Mouse (Mus musculus) kidney, embryonic 16.5 days (tissue): Measurements from ENCODE around the gene Polr2h. TPM values are rescaled to one million over a fixed set of nuclear protein-coding genes. Genes with fewer than 3 reads are reported as not detected.
A peak's percentile ranks its signal among the peaks of the same experiment; 100 is the strongest.

Experiments used
- ATAC-seq: fragments of 200-750 bp; cut with Nextera tagmentation; 2 replicates; pipeline ENCODE4 v1.8.0; 2017; ENCODE audit warnings: moderate TSS enrichment; ENCODE audit not compliant: low FRiP score, low TSS enrichment
- H3K27ac ChIP-seq: fragments of 300-500 bp; sonication (generic); 2 replicates; pipeline ENCODE4 v1.5.1; 2014; ENCODE audit warnings: low read length
- H3K27me3 ChIP-seq: fragments of 300-500 bp; sonication (generic); 2 replicates; pipeline ENCODE4 v1.6.1; 2014; ENCODE audit warnings: low read length, control low read depth, mixed read lengths; ENCODE audit not compliant: insufficient read depth
- H3K36me3 ChIP-seq: fragments of 300-500 bp; sonication (generic); 2 replicates; pipeline ENCODE4 v1.6.1; 2014; ENCODE audit warnings: low read length, control low read depth, mixed read lengths; ENCODE audit not compliant: insufficient read depth
- H3K4me1 ChIP-seq: fragments of 300-500 bp; sonication (generic); 2 replicates; pipeline ENCODE4 v1.6.1; 2014; ENCODE audit warnings: low read length, control low read depth, mixed read lengths; ENCODE audit not compliant: insufficient read depth
- H3K4me2 ChIP-seq: fragments of 300-500 bp; sonication (generic); replicated peaks from 2 replicates; pipeline ENCODE4 v1.6.1; 2014; ENCODE audit warnings: low read depth, low read length
- H3K4me3 ChIP-seq: fragments of 300-500 bp; sonication (generic); 2 replicates; pipeline ENCODE4 v1.5.1; 2014; ENCODE audit warnings: mild to moderate bottlenecking, low read length
- H3K9ac ChIP-seq: fragments of 300-500 bp; sonication (generic); replicated peaks from 2 replicates; pipeline ENCODE4 v1.6.1; 2014; ENCODE audit warnings: low read length
- H3K9me3 ChIP-seq: fragments of 300-500 bp; sonication (generic); 2 replicates; pipeline ENCODE4 v1.6.1; 2016; ENCODE audit warnings: low read length, control low read depth
- WGBS: fragments of 180-500 bp; shearing (Covaris S2); extraction: QIAGEN DNeasy Blood & Tissue Kit; methylation state at CpG from one replicate; pipeline ENCODE4 v1.1.7; 2014; 5-methylcytosine and 5-hydroxymethylcytosine counted together
- polyA plus RNA-seq: library from polyadenylated mRNA; unstranded; fragments of >200 nt; fragmentation: Nextera tagmentation; extraction: Ambion mirVana; gene quantifications from 2 replicates; pipeline ENCODE4 v1.2.1, GENCODE M21; 2015

Gene Polr2h
- polyA plus RNA-seq, 1 experiment from 2014 or later: 119 TPM

DNA sequence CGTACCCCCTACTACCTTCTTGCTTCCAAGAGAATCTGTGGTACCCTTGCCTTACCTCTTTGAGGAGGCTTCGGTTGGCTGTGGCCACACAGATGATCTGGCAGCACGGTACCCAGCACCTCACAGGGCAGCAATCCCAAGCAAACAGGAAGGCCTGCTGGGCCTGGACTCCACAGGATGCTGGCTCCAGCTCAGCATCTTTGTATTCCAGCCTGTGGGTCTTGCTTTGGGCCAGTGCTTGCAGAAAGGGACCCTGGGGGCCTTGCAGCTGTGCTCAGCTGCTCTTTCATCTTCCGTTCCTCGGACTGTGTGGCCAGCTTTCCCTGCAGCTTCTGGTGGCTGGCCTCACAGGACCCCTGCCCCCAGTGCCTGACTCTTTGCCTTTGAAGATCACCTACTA lies 17.4 kb upstream of the Polr2h start:
- ATAC-seq: no peak
- Histone ChIP-seq H3K27me3 (no peaks in the 10 kb centered on the region), H3K36me3 (no peaks in the 10 kb centered on the region), H3K4me2 (no peak overlapping the region), H3K9me3 (no peaks in the 10 kb centered on the region), H3K9ac (no peak overlapping the region), H3K4me3 (no peak overlapping the region), H3K4me1 (peaks cover 30% of the 10 kb centered on the region), H3K27ac (no peak overlapping the region)
- 51% methylated on average over 5 of the region's 5 CpGs for WGBS

DNA sequence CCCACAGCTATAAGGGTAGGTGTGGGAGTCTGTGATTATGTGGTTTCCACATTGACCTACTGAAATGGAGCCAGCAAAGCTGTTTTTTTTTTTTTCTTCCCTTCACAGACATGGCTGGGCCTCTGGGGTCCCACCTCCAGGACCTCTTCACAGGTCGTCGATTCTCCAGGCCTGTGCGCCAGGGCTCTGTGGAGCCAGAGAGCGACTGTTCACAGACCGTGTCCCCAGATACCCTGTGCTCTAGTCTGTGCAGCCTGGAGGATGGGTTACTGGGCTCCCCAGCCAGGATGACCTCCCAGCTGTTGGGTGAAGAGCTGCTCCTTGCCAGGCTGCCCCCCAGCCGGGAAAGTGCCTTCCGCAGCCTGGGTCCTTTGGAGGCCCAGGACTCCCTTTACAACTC lies 16.1 kb upstream of the Polr2h start:
- Histone ChIP-seq H3K36me3 (peaks cover 4% of the 10 kb centered on the region; the same call in 1 of the 2 replicates), H3K4me3 (no peak overlapping the region), H3K9me3 (no peaks in the 10 kb centered on the region), H3K4me2 (no peak overlapping the region), H3K27ac (peak overlapping the region; percentile 84), H3K4me1 (peaks cover 18% of the 10 kb centered on the region), H3K9ac (peak overlapping the region; percentile 64), H3K27me3 (no peaks in the 10 kb centered on the region)
- peak; percentile 72 for ATAC-seq
- WGBS: 30% methylated on average over 7 of the region's 7 CpGs

DNA sequence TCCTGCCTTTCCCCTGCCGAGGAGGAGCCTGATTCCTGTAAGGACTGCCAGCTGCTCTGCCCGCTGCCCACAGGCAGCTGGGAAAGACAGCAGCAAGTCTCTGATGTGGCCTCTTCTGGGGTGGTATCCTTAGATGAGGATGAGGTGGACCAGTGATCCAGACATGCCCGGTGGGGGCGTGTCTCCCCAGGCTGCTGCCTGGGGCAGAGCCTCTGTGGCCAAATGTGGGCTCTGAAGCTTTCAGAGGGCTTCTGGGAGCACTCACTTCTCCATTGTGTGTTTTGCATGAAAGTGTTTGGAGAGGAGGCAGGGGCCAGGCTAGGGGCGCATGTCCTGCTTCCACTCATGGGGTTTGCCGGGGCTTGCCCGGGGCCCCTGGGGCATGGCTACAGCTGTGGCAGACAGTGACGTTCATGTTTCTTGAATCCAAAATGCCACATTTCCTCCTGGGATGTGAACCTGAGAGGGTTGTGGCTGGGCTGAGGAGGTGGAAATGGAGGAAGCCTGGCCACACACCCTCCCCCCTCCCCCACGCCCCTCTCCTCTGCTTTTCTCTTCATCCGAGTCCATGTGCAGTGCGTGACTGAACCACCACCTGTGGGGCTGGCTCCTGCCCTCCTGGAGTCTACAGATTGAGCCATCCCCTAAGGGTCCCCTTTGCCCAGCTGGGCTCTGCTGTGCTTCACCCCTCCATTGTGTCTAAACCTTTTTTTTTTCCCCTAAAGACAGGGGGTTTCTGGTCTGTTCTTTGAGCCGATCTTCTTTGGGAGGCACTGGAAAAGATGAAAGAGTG lies 15.5 kb upstream of the Polr2h start:
- Histone ChIP-seq H3K9ac (peak overlapping the region; percentile 64), H3K36me3 (peaks cover 4% of the 10 kb centered on the region; the same call in 1 of the 2 replicates), H3K27ac (peak overlapping the region; percentile 84), H3K27me3 (no peaks in the 10 kb centered on the region), H3K4me2 (peak overlapping the region; percentile 32), H3K9me3 (no peaks in the 10 kb centered on the region), H3K4me3 (no peak overlapping the region), H3K4me1 (peaks cover 17% of the 10 kb centered on the region)
- peak; percentile 56 for ATAC-seq
- 16% methylated on average over 12 of the region's 12 CpGs for WGBS

DNA sequence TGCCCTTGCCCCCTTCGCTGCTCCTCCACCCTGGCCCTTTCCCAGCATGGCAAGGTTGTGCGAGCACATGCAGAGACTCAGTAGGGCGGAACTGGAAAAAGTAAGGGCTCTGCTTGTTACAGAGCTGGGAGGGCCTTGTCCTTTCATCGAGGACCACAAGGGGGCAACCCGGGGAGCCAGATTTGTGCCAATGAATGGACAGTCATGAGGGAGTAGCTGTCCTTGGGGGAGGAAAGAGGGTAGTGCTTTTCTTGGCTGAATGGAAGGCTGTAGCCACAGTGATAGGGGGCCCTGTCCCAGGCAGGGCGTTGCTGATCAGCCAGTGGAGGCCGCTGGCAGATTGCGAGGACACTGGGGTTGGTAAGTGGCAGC lies 15.0 kb upstream of the Polr2h start:
- Histone ChIP-seq H3K27ac (peak overlapping the region; percentile 84), H3K9ac (peak overlapping the region; percentile 64; the same call in 1 of the 2 replicates), H3K4me2 (peak overlapping the region; percentile 32), H3K36me3 (peaks cover 7% of the 10 kb centered on the region), H3K27me3 (no peaks in the 10 kb centered on the region), H3K4me3 (no peak overlapping the region), H3K9me3 (no peaks in the 10 kb centered on the region), H3K4me1 (peaks cover 17% of the 10 kb centered on the region)
- peak; percentile 73 for ATAC-seq
- WGBS: 5% methylated on average over 8 of the region's 8 CpGs

DNA sequence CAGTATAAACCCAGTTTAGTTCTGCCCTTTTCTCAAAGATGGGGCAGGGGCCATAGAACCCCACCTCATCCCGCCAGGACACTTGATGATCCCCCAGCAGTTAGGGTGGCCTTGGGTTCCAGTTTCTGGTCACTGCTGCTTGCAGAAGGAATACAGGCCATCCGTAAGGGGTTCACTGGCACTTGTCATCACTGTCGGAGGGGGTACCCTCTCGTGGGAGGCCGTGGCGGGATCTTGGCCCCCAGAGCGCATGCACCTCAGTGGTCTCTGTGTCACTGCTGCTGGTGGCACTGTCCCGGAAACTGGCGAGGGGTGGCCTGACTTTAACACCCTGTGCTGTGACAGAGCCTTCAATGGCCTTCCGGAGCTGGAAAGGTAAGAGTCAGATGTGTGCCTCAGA lies 14.4 kb upstream of the Polr2h start:
- no peak for ATAC-seq
- Histone ChIP-seq H3K36me3 (peaks cover 12% of the 10 kb centered on the region), H3K4me3 (no peak overlapping the region), H3K27ac (no peak overlapping the region), H3K27me3 (no peaks in the 10 kb centered on the region), H3K9me3 (no peaks in the 10 kb centered on the region), H3K4me2 (no peak overlapping the region), H3K9ac (no peak overlapping the region), H3K4me1 (peaks cover 17% of the 10 kb centered on the region)
- 88% methylated on average over 10 of the region's 10 CpGs for WGBS

DNA sequence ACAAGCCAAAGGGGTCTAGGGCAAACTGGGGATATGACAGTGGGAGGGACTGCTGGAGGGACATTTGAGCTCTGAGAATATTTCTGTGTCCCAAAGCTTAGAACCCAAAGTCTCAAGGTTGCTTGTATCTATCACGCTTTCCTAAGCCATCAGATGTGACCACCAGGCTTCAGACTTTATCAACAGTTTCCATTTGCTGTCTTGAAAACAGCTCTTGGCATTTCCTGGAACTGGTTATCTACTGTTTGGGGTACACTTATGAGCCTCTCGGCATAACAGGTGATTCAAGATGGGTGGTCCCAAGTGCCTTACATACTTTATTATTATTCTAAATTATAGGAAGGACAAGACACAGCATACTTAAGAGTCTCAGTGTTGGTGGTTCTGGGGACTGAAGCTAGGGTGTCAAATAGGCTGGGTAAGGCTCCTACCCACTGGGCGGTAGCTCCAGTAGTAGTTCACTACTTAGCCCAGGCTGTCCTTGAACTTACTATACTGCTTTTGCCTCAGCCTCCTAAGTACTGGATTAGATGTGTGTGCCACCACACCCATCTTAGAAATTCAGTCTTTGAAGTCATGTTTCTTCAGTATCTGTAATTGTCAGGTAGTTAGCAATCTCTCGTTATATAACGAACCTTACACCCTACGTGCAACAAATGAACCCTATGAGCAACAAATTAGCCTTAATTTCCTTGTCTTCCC lies 13.6 kb upstream of the Polr2h start:
- no peak for ATAC-seq
- H3K4me3 ChIP-seq: no peak overlapping the region
- no peak overlapping the region for H3K9ac ChIP-seq
- no peak overlapping the region for H3K4me2 ChIP-seq
- H3K27me3 ChIP-seq: no peaks in the 10 kb centered on the region
- H3K4me1 ChIP-seq: peaks cover 17% of the 10 kb centered on the region
- no peak overlapping the region for H3K27ac ChIP-seq
- peaks cover 15% of the 10 kb centered on the region for H3K36me3 ChIP-seq
- H3K9me3 ChIP-seq: no peaks in the 10 kb centered on the region
- 89% methylated on average over 6 of the region's 6 CpGs for WGBS

DNA sequence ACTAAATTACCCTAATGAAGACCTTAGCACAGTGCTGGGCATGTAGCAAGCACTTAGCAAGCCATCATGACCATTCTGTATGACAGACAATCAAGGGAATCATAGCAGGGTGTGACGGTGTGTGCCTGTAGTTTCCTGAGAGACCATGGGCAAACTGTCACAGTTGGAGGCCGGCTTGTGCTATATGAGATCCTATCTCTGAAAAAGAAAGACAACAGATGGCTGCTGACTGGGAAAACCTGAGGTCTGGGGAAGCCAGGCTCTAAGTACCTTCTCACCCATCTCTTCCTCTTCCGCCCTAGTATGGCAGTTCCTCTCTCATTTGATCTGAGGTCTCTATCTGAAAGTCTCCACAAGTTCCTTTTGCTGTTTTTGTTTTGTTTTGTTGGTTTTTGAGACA lies 11.7 kb upstream of the Polr2h start:
- no peak overlapping the region for H3K9ac ChIP-seq
- no peak overlapping the region for H3K27ac ChIP-seq
- no peak for ATAC-seq
- 84% methylated on average over 3 of the region's 3 CpGs for WGBS
- no peaks in the 10 kb centered on the region for H3K9me3 ChIP-seq
- H3K4me3 ChIP-seq: no peak overlapping the region
- H3K27me3 ChIP-seq: no peaks in the 10 kb centered on the region
- H3K4me1 ChIP-seq: peaks cover 17% of the 10 kb centered on the region
- peaks cover 16% of the 10 kb centered on the region for H3K36me3 ChIP-seq
- no peak overlapping the region for H3K4me2 ChIP-seq

DNA sequence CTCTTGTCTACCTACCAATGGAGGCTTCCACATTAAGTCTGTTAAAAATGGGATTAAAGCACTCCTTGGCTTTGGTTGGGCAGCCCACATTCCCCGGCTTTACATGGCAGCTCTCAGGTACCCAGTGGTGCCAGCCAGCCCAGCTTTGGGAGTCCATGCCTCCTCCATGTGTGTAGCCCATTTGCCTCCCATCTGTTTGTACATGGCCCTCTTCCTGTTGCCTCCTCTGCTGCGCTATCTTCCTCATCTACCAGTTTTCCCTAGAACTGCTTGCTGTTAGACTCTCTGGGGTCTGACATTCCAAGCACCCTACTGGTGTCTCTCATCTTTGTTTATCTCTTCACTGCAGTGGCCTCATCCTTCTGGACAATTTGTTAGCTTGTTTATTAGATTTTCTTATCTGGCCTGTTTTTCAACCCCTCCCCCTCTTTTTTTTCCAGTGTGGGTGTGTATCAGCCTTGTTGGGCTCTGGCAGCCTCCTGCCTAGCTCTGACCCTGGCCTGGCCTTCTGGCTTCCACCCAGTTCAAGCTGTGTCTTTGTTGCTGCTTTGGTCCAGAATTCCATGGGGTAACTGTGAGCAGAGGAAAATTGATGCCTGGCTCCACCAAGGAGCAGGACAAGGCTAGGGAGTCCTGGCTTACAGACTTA lies 10.9 kb upstream of the Polr2h start:
- Histone ChIP-seq H3K36me3 (peaks cover 24% of the 10 kb centered on the region), H3K4me1 (peaks cover 12% of the 10 kb centered on the region), H3K9ac (no peak overlapping the region), H3K27ac (no peak overlapping the region), H3K4me2 (no peak overlapping the region), H3K9me3 (no peaks in the 10 kb centered on the region), H3K27me3 (no peaks in the 10 kb centered on the region), H3K4me3 (no peak overlapping the region)
- no peak for ATAC-seq
- WGBS: 83% methylated on average over 2 of the region's 2 CpGs

DNA sequence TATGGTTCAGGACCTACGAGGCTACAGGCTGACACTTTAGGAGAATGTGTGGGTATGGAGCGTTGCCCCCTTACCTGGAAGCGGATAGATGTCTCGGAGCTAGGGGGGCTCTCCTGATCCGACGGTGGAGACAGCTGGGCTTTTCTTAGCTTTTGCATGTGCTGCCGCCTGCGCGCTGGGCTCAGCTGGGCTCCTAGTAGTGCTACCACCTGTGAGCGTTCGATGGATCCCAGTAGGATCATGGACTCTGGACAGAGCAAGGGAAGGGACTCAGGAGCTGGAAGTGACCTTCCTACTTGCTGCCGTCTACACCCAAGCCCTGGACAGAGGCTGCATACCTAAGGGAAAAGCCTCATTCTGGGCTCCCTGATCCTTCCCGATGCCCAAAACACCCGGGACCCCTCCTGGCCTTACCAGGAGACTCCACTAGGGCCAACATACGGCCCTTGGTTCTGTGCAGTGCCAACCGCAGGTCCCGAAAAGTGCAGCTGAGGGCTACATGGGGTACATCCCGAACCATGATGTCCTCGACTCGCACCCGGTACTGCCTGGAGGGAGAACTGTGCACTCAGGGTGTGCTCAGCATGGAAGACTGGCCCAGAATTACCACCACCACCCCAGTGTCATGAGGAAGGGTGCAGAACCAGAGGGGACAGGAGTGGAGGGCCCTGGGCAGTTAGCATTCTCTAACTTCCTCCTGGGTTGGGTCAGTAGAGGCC lies 9.1 kb upstream of the Polr2h start:
- Histone ChIP-seq H3K4me1 (no peaks in the 10 kb centered on the region), H3K27ac (no peak overlapping the region), H3K9ac (no peak overlapping the region), H3K4me2 (no peak overlapping the region), H3K36me3 (peaks cover 38% of the 10 kb centered on the region), H3K9me3 (no peaks in the 10 kb centered on the region), H3K4me3 (no peak overlapping the region), H3K27me3 (no peaks in the 10 kb centered on the region)
- 90% methylated on average over 21 of the region's 21 CpGs for WGBS
- no peak for ATAC-seq
